Mouse (Mus musculus) small intestine, adult 2 months (tissue): ENCODE measurements at regions not wholly inside any gene's neighbourhood (a gene's known extent, or its start where the extent isn't known, plus 50 kb on each side); places are given as distances from the start of the nearest gene placed in this dataset.

Source experiments
- CTCF ChIP-seq: fragments of 200-500 bp; IDR thresholded peaks from 2 replicates; pipeline ENCODE4 v1.5.1; 2012; ENCODE audit warnings: low read depth, mild to moderate bottlenecking, control low read depth, inconsistent platforms, low read length, moderate library complexity, mixed read lengths; ENCODE audit not compliant: insufficient replicate concordance, insufficient read length; ENCODE audit errors: extremely low read depth
- POLR2A ChIP-seq: fragments of 200-500 bp; IDR thresholded peaks from 2 replicates; pipeline ENCODE4 v1.6.1; 2012; ENCODE audit warnings: low read depth, mild to moderate bottlenecking, control low read depth, inconsistent platforms, low read length, moderate library complexity

DNA sequence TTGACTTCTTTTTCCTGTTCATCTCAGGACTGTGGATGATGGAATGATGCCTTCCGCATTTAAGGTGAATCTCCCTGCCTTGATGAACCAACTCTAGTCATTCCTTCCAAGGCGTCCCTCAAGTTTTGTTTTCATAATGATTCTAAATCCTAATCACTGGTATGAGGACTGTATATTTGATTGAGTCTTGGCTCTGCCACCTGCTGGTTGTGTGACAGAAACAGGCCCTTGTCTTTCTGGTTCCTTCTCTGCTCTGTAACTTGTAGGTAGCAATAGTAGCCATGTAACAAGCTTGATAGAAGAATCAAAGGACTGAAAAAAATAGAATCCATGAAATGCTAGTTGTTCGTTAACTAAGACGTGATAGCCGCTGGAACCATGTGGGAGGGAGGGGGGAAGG is 81.8 kb upstream of the Ccdc54 start:
- no peak for TF ChIP-seq CTCF
- no peak for TF ChIP-seq POLR2A
